Mouse (Mus musculus) midbrain, postnatal 0 days (tissue): ENCODE results near the gene 4930447C04Rik. TPM values are rescaled to one million over a fixed set of nuclear protein-coding genes. Genes with fewer than 3 reads are reported as not detected.

ENCODE experiments used
- ATAC-seq: fragments of 200-750 bp; cut with Nextera tagmentation; 2 replicates; pipeline ENCODE4 v1.8.0; 2017; ENCODE audit warnings: moderate number of reproducible peaks, mild to moderate bottlenecking, moderate TSS enrichment, moderate library complexity; ENCODE audit not compliant: low FRiP score
- DNase-seq: peaks from one replicate; pipeline ENCODE4 v3.0.0-alpha.2; 2015; ENCODE audit warnings: low spot score
- H3K27ac ChIP-seq: fragments of 300-500 bp; sonication (generic); 2 replicates; pipeline ENCODE4 v1.5.1; 2014; ENCODE audit warnings: low read depth, mild to moderate bottlenecking, low read length, mixed read lengths
- H3K27me3 ChIP-seq: fragments of 300-500 bp; sonication (generic); 2 replicates; pipeline ENCODE4 v1.6.1; 2014; ENCODE audit warnings: low read length, control low read depth, mixed read lengths; ENCODE audit not compliant: insufficient read depth
- H3K36me3 ChIP-seq: fragments of 300-500 bp; sonication (generic); 2 replicates; pipeline ENCODE4 v1.6.1; 2014; ENCODE audit warnings: low read length, control low read depth, mixed read lengths; ENCODE audit not compliant: insufficient read depth
- H3K4me1 ChIP-seq: fragments of 300-500 bp; sonication (generic); 2 replicates; pipeline ENCODE4 v1.6.1; 2014; ENCODE audit warnings: mild to moderate bottlenecking, control low read depth, antibody characterized with exemption, low read length, mixed read lengths; ENCODE audit not compliant: insufficient read depth
- H3K4me2 ChIP-seq: fragments of 300-500 bp; sonication (generic); 2 replicates; pipeline ENCODE4 v1.6.1; 2014; ENCODE audit warnings: low read depth, mild to moderate bottlenecking, low read length, mixed read lengths; ENCODE audit not compliant: poor library complexity, severe bottlenecking
- H3K4me3 ChIP-seq: fragments of 300-500 bp; sonication (generic); 2 replicates; pipeline ENCODE4 v1.5.1; 2014; ENCODE audit warnings: low read depth, mild to moderate bottlenecking, low read length, moderate library complexity
- H3K9ac ChIP-seq: fragments of 300-500 bp; sonication (generic); replicated peaks from 2 replicates; pipeline ENCODE4 v1.6.1; 2014; ENCODE audit warnings: mild to moderate bottlenecking, low read length, moderate library complexity, mixed read lengths; ENCODE audit not compliant: poor library complexity, severe bottlenecking
- H3K9me3 ChIP-seq: fragments of 300-500 bp; sonication (generic); 2 replicates; pipeline ENCODE4 v1.6.1; 2016; ENCODE audit warnings: low read length, control low read depth
- CTCF ChIP-seq: IDR thresholded peaks from 2 replicates; pipeline ENCODE4 v1.5.1; 2016; ENCODE audit warnings: antibody characterized with exemption, mild to moderate bottlenecking
- WGBS: fragments of 180-500 bp; shearing (Covaris S2); extraction: QIAGEN DNeasy Blood & Tissue Kit; methylation state at CpG from one replicate; pipeline ENCODE4 v1.1.7; 2014; 5-methylcytosine and 5-hydroxymethylcytosine counted together
- polyA plus RNA-seq: library from polyadenylated mRNA; unstranded; fragments of >200 nt; fragmentation: Nextera tagmentation; extraction: Ambion mirVana; gene quantifications from 2 replicates; pipeline ENCODE4 v1.2.1, GENCODE M21; 2015
- total RNA-seq: library from RNA; depleted of rRNA; stranded (reverse); fragments of >200 nt; gene quantifications from 2 replicates; pipeline ENCODE4 v1.2.3, GENCODE M21; 2014

Gene 4930447C04Rik
- total and polyA plus RNA-seq, 2 experiments from 2014 or later = 8.9 to 9.9 TPM

- H3K27ac ChIP-seq = no peak overlapping the region
- H3K9ac ChIP-seq = no peak overlapping the region
- TF ChIP-seq CTCF = peak; percentile 8; the same call in 1 of the 2 replicates
- no peak overlapping the region for H3K4me3 ChIP-seq
- WGBS = 91% methylated on average over 4 of the region's 4 CpGs
- H3K4me2 ChIP-seq = no peak overlapping the region
- DNase-seq (no peak), ATAC-seq (no peak)
- H3K36me3 ChIP-seq = no peaks in the 10 kb centered on the region
- peaks cover 30% of the 10 kb centered on the region for H3K27me3 ChIP-seq
- no peaks in the 10 kb centered on the region for H3K4me1 ChIP-seq
- no peaks in the 10 kb centered on the region for H3K9me3 ChIP-seq
Observed at GRCm38 (mm10) chr12:72843135-72843534, 97.4 kb downstream of the 4930447C04Rik start.

DNA sequence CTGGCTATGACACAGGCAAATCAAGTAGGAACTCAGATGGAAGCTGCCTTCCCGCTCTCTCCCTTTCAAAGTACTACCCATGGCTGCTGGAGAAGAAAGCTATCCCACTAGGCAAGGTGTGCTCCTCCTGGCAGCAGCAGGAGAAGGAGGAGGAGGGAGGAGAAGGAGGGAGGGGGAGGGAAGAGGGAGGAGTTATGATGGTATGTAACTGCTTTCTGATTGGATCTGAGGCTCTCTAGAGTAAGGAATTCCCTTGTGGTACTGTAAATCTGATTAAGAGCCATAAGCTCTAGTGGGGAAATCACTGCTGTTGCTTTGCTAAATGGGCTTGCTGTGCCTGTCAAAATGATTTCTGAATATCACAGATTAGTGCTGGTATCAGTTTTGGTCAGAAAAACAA is 99.1 kb downstream of the 4930447C04Rik start:
- Histone ChIP-seq H3K4me2 (no peak overlapping the region), H3K27ac (no peak overlapping the region), H3K9ac (no peak overlapping the region), H3K36me3 (no peaks in the 10 kb centered on the region), H3K27me3 (peaks cover 15% of the 10 kb centered on the region), H3K4me3 (no peak overlapping the region), H3K4me1 (no peaks in the 10 kb centered on the region), H3K9me3 (no peaks in the 10 kb centered on the region)
- 86% methylated on average over 1 of the region's 1 CpGs for WGBS
- no peak for TF ChIP-seq CTCF
- ATAC-seq (no peak), DNase-seq (no peak)

- ATAC-seq = no peak
- Histone ChIP-seq H3K4me3 (no peak overlapping the region), H3K4me2 (no peak overlapping the region), H3K27ac (no peak overlapping the region), H3K9ac (no peak overlapping the region), H3K4me1 (no peaks in the 10 kb centered on the region), H3K36me3 (no peaks in the 10 kb centered on the region), H3K9me3 (no peaks in the 10 kb centered on the region), H3K27me3 (peaks cover 3% of the 10 kb centered on the region; the same call in 1 of the 2 replicates)
- 77% methylated on average over 4 of the region's 4 CpGs for WGBS
- DNase-seq = no peak
- no peak for TF ChIP-seq CTCF
Observed at GRCm38 (mm10) chr12:72837302-72837701, 103.3 kb downstream of the 4930447C04Rik start.

DNA sequence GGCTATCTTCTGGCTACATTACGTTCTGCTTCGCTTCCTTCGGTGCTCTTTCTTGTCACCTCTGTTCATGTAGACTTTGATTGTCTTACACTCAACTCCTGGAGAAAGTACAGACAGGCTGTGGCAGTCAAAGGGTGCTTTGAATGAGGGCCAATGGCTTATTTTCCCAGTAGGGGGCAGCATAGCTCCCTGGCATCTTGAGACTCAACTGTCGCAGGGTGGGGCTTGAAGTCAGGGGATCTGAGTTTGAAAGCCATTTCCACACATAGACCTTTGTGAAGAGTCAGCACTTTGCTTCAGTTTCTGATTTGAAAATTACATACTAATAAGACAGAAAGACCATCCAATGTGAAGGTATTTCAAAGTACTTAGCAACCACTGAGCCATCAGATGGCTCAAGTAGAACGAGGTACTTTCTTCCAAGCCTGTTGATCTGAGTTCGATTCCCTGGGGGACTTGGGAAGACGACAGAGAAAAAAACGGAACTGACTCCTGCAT is 105.0 kb downstream of the 4930447C04Rik start:
- Histone ChIP-seq H3K4me2 (no peak overlapping the region), H3K36me3 (no peaks in the 10 kb centered on the region), H3K9me3 (no peaks in the 10 kb centered on the region), H3K4me3 (no peak overlapping the region), H3K27me3 (peaks cover 3% of the 10 kb centered on the region; the same call in 1 of the 2 replicates), H3K9ac (no peak overlapping the region), H3K4me1 (no peaks in the 10 kb centered on the region; the same call in 1 of the 2 replicates), H3K27ac (no peak overlapping the region)
- ATAC-seq = no peak
- DNase-seq = no peak
- 81% methylated on average over 8 of the region's 8 CpGs for WGBS
- TF ChIP-seq CTCF = peak; percentile 36; the same call in 1 of the 2 replicates

DNA sequence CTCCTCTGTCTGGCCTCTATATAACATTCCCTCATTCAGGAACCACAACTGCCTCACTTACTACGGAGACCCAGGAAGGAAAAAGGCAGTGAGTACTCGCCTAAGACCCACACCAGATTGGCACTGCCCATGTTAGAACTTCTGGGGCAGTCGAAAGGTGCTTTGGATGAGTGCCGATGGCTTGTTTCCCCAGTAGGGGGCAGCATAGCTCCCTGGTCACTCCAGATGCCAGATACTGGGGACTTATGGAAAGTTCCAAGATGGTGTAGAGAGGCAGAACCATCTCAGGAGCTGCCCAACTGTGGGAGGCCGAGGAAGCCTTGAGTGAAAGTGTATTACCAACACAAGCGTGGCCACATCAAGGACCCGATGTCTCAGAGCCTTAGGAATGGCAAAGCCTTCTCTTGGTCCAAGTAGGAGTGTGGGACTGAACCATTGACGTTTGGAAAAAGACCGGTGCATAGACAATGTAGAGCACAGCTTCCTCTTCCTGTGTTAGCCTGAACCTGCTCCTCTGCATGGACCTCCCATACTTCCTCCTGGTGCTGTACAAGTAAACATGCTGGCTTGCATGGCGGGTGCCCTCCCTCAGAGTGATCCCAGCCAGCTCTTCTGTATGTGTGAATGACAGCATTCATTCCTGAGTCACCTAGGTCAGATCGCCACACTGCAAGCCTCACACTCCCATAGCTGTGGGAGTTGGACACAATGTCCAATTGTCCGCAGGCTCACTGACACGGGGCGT is 105.6 kb downstream of the 4930447C04Rik start:
- 75% methylated on average over 14 of the region's 14 CpGs for WGBS
- TF ChIP-seq CTCF = peak; percentile 45
- ATAC-seq (no peak), DNase-seq (no peak)
- no peaks in the 10 kb centered on the region for H3K36me3 ChIP-seq
- H3K4me1 ChIP-seq = no peaks in the 10 kb centered on the region; the same call in 1 of the 2 replicates
- no peak overlapping the region for H3K9ac ChIP-seq
- no peaks in the 10 kb centered on the region for H3K9me3 ChIP-seq
- no peak overlapping the region for H3K27ac ChIP-seq
- no peak overlapping the region for H3K4me3 ChIP-seq
- peaks cover 3% of the 10 kb centered on the region; the same call in 1 of the 2 replicates for H3K27me3 ChIP-seq
- no peak overlapping the region for H3K4me2 ChIP-seq
